Mouse (Mus musculus): Measurements from ENCODE around the gene Clip2.
A peak's percentile ranks its signal among the peaks of the same experiment; 100 is the strongest.

GRCm38 (mm10) chr5:134525971-134526711, 26.1 kb downstream of the Clip2 start:
- TF ChIP-seq CTCF (conservative IDR thresholded peaks at IDR 0.05; ENCODE audit: low read length) (peak; percentile 99), NANOG (IDR thresholded peaks at IDR 0.05; ENCODE audit: borderline replicate concordance, low read length) (no peak)

Measured in E14TG2a.4 (cell line).